Mouse (Mus musculus) testis, adult 2 months (tissue): ENCODE results near the gene Spdye4c. TPM values are rescaled to one million over a fixed set of nuclear protein-coding genes. Genes with fewer than 3 reads are reported as not detected.

Source experiments
- H3K27ac ChIP-seq: fragments of 200-500 bp; 2 replicates; pipeline ENCODE4 v1.5.1; 2012; ENCODE audit warnings: low read depth, low read length; ENCODE audit not compliant: control insufficient read depth, insufficient read depth
- H3K27me3 ChIP-seq: fragments of 200-500 bp; 2 replicates; pipeline ENCODE4 v1.6.1; 2012; ENCODE audit warnings: mild to moderate bottlenecking, low read length, moderate library complexity; ENCODE audit not compliant: control insufficient read depth, insufficient read depth
- H3K36me3 ChIP-seq: fragments of 200-500 bp; 2 replicates; pipeline ENCODE4 v1.6.1; 2012; ENCODE audit warnings: mild to moderate bottlenecking, low read length; ENCODE audit not compliant: control insufficient read depth, insufficient read depth
- H3K4me1 ChIP-seq: fragments of 200-500 bp; 2 replicates; pipeline ENCODE4 v1.6.1; 2012; ENCODE audit warnings: low read length; ENCODE audit not compliant: control insufficient read depth, insufficient read depth
- H3K4me3 ChIP-seq: fragments of 200-500 bp; 2 replicates; pipeline ENCODE4 v1.5.1; 2012; ENCODE audit warnings: low read depth, mild to moderate bottlenecking, low read length, moderate library complexity, mixed read lengths; ENCODE audit not compliant: control insufficient read depth
- CTCF ChIP-seq: fragments of 200-500 bp; IDR thresholded peaks from 2 replicates; pipeline ENCODE4 v1.5.1; 2012; ENCODE audit warnings: low read depth, mild to moderate bottlenecking, inconsistent platforms, low read length, moderate library complexity; ENCODE audit not compliant: control insufficient read depth, insufficient read depth, insufficient replicate concordance
- POLR2A ChIP-seq: fragments of 200-500 bp; IDR thresholded peaks from 2 replicates; pipeline ENCODE4 v1.6.1; 2012; ENCODE audit warnings: low read depth, mild to moderate bottlenecking, inconsistent platforms, low read length, moderate library complexity; ENCODE audit not compliant: control insufficient read depth
- polyA plus RNA-seq: library from polyadenylated mRNA; depleted of rRNA; stranded (reverse); fragments of >200 nt; gene quantifications from 2 replicates; pipeline ENCODE4 v1.2.3, GENCODE M21; 2012; rRNA removed

Gene Spdye4c
- polyA plus RNA-seq, 1 experiment = 23.5 TPM

- Histone ChIP-seq H3K27me3 (no peaks in the 10 kb centered on the region), H3K4me1 (no peaks in the 10 kb centered on the region), H3K27ac (no peak overlapping the region), H3K36me3 (no peaks in the 10 kb centered on the region), H3K4me3 (no peak overlapping the region)
- TF ChIP-seq POLR2A = no peak
Observed at GRCm38 (mm10) chr2:128601534-128601933, 10.5 kb downstream of the Spdye4c start.

GRCm38 (mm10) chr2:128609286-128609685 lies 18.3 kb downstream of the Spdye4c start:
- H3K4me1 ChIP-seq = no peaks in the 10 kb centered on the region
- peaks cover 2% of the 10 kb centered on the region; the same call in 1 of the 2 replicates for H3K36me3 ChIP-seq
- no peak overlapping the region for H3K4me3 ChIP-seq
- TF ChIP-seq POLR2A = no peak
- TF ChIP-seq CTCF = no peak
- H3K27me3 ChIP-seq = no peaks in the 10 kb centered on the region
- no peak overlapping the region for H3K27ac ChIP-seq

- Histone ChIP-seq H3K27me3 (no peaks in the 10 kb centered on the region), H3K27ac (no peak overlapping the region), H3K4me3 (no peak overlapping the region), H3K36me3 (peaks cover 2% of the 10 kb centered on the region; the same call in 1 of the 2 replicates), H3K4me1 (no peaks in the 10 kb centered on the region)
- no peak for TF ChIP-seq CTCF
- no peak for TF ChIP-seq POLR2A
Observed at GRCm38 (mm10) chr2:128611178-128611577, 20.2 kb downstream of the Spdye4c start.

- no peak for TF ChIP-seq POLR2A
- TF ChIP-seq CTCF = no peak
- Histone ChIP-seq H3K4me3 (no peak overlapping the region), H3K27me3 (no peaks in the 10 kb centered on the region), H3K4me1 (no peaks in the 10 kb centered on the region), H3K27ac (no peak overlapping the region), H3K36me3 (peaks cover 2% of the 10 kb centered on the region; the same call in 1 of the 2 replicates)
Observed at GRCm38 (mm10) chr2:128612275-128612674, 21.3 kb downstream of the Spdye4c start.

- no peaks in the 10 kb centered on the region for H3K4me1 ChIP-seq
- no peak overlapping the region for H3K4me3 ChIP-seq
- TF ChIP-seq POLR2A (no peak), CTCF (no peak)
- no peak overlapping the region for H3K27ac ChIP-seq
- no peaks in the 10 kb centered on the region for H3K27me3 ChIP-seq
- peaks cover 2% of the 10 kb centered on the region; the same call in 1 of the 2 replicates for H3K36me3 ChIP-seq
Observed at GRCm38 (mm10) chr2:128613365-128613764, 22.4 kb downstream of the Spdye4c start.

GRCm38 (mm10) chr2:128615366-128615765 lies 24.4 kb downstream of the Spdye4c start:
- peaks cover 3% of the 10 kb centered on the region for H3K36me3 ChIP-seq
- TF ChIP-seq POLR2A (no peak), CTCF (no peak)
- H3K27ac ChIP-seq = no peak overlapping the region
- no peak overlapping the region for H3K4me3 ChIP-seq
- H3K4me1 ChIP-seq = no peaks in the 10 kb centered on the region
- no peaks in the 10 kb centered on the region for H3K27me3 ChIP-seq

GRCm38 (mm10) chr2:128620578-128620977 lies 29.6 kb downstream of the Spdye4c start:
- H3K36me3 ChIP-seq = peaks cover 7% of the 10 kb centered on the region
- TF ChIP-seq POLR2A = no peak
- TF ChIP-seq CTCF = no peak
- no peak overlapping the region for H3K27ac ChIP-seq
- no peaks in the 10 kb centered on the region for H3K4me1 ChIP-seq
- H3K4me3 ChIP-seq = no peak overlapping the region
- no peaks in the 10 kb centered on the region for H3K27me3 ChIP-seq

Other genes with a start within 250 kb of the Spdye4c start
- gene Anapc1, start 96.2 kb downstream of the Spdye4c start, polyA plus RNA-seq = 29.5 and 29.9 TPM in 2 replicates
- 1.8 and 2.2 TPM in 2 replicates for gene Mertk, start 107.7 kb downstream of the Spdye4c start, polyA plus RNA-seq
- gene Tmem87b, start 226.9 kb downstream of the Spdye4c start, polyA plus RNA-seq = 5.2 and 6.5 TPM in 2 replicates